Mouse (Mus musculus) spleen, embryonic (tissue): ENCODE measurements around the gene Tmc6.

Source experiments
- CTCF ChIA-PET: fragments of 350-600 bp; sonication (Branson Sonifier 250); formaldehyde crosslinking; loops from one replicate; lab custom pipeline; 2022; lab: Charles Lee

The Tmc6 gene

GRCm38 (mm10) chr11:117764319-117764718 lies 17.7 kb downstream of the Tmc6 start:
- CTCF ChIA-PET: no interaction called here

- CTCF ChIA-PET: interaction anchor here (0.7 kb wide), 1 partner anchor 29 kb away, joined by 4 read pairs; no protein-coding TSS in a partner anchor
Measured at GRCm38 (mm10) chr11:117762246-117762645, 19.8 kb downstream of the Tmc6 start.

GRCm38 (mm10) chr11:117761801-117762200 lies 20.2 kb downstream of the Tmc6 start:
- CTCF ChIA-PET: interaction anchor here (0.7 kb wide), 1 partner anchor 30 kb away, joined by 4 read pairs; no protein-coding TSS in a partner anchor

GRCm38 (mm10) chr11:117760374-117761119 lies 21.5 kb downstream of the Tmc6 start:
- CTCF ChIA-PET: no interaction called here

GRCm38 (mm10) chr11:117759267-117759666 lies 22.7 kb downstream of the Tmc6 start:
- CTCF ChIA-PET: interaction anchor here (0.6 kb wide), 1 partner anchor 15 kb away, joined by 4 read pairs; no protein-coding TSS in a partner anchor

GRCm38 (mm10) chr11:117755891-117756290 lies 26.1 kb downstream of the Tmc6 start:
- CTCF ChIA-PET: no interaction called here

- CTCF ChIA-PET: no interaction called here
Measured at GRCm38 (mm10) chr11:117751544-117751943, 30.5 kb downstream of the Tmc6 start.

- CTCF ChIA-PET: interaction anchor here (0.5 kb wide), 1 partner anchor 1148 kb away, joined by 3 read pairs; no protein-coding TSS in a partner anchor
Measured at GRCm38 (mm10) chr11:117749414-117749813, 32.6 kb downstream of the Tmc6 start.

- CTCF ChIA-PET: no interaction called here
Measured at GRCm38 (mm10) chr11:117748628-117749027, 33.4 kb downstream of the Tmc6 start.

GRCm38 (mm10) chr11:117743454-117744030 lies 38.5 kb downstream of the Tmc6 start:
- CTCF ChIA-PET: interaction anchor here (0.6 to 0.8 kb wide), 2 partner anchors 82 to 611 kb away, joined by 3 to 11 read pairs; no protein-coding TSS in a partner anchor

GRCm38 (mm10) chr11:117742715-117743114 lies 39.3 kb downstream of the Tmc6 start:
- CTCF ChIA-PET: interaction anchor here (0.6 to 0.8 kb wide), 2 partner anchors 82 to 612 kb away, joined by 3 to 11 read pairs; no protein-coding TSS in a partner anchor

GRCm38 (mm10) chr11:117742243-117742642 lies 39.8 kb downstream of the Tmc6 start:
- CTCF ChIA-PET: no interaction called here

GRCm38 (mm10) chr11:117741128-117741527 lies 40.9 kb downstream of the Tmc6 start:
- CTCF ChIA-PET: interaction anchor here (0.6 kb wide), 1 partner anchor 26 kb away, joined by 12 read pairs; no protein-coding TSS in a partner anchor

- CTCF ChIA-PET: no interaction called here
Measured at GRCm38 (mm10) chr11:117738123-117738522, 43.9 kb downstream of the Tmc6 start.

- CTCF ChIA-PET: interaction anchor here (0.7 kb wide), 1 partner anchor 533 kb away, joined by 5 read pairs; no protein-coding TSS in a partner anchor
Measured at GRCm38 (mm10) chr11:117736037-117736689, 45.8 kb downstream of the Tmc6 start.

GRCm38 (mm10) chr11:117731470-117731869 lies 50.5 kb downstream of the Tmc6 start:
- CTCF ChIA-PET: interaction anchor here (0.7 kb wide), 1 partner anchor 352 kb away, joined by 3 read pairs; no protein-coding TSS in a partner anchor

GRCm38 (mm10) chr11:117730490-117730838 lies 51.5 kb downstream of the Tmc6 start:
- CTCF ChIA-PET: interaction anchor here (0.8 kb wide), 1 partner anchor 15 kb away, joined by 3 read pairs; no protein-coding TSS in a partner anchor

GRCm38 (mm10) chr11:117729798-117730489 lies 52.1 kb downstream of the Tmc6 start:
- CTCF ChIA-PET: interaction anchor here (0.8 kb wide), 1 partner anchor 16 kb away, joined by 3 read pairs; no protein-coding TSS in a partner anchor

- CTCF ChIA-PET: no interaction called here
Measured at GRCm38 (mm10) chr11:117729341-117729740, 52.7 kb downstream of the Tmc6 start.

GRCm38 (mm10) chr11:117728841-117729240 lies 53.2 kb downstream of the Tmc6 start:
- CTCF ChIA-PET: no interaction called here

GRCm38 (mm10) chr11:117728245-117728644 lies 53.8 kb downstream of the Tmc6 start:
- CTCF ChIA-PET: no interaction called here
